Mouse (Mus musculus): ENCODE measurements around the gene Tsr2. TPM values are rescaled to one million over a fixed set of nuclear protein-coding genes. Genes with fewer than 3 reads are reported as not detected.

Gene Tsr2
- total RNA-seq, 2 experiments from 2014 or later = 16.8 to 18.1 TPM

DNA sequence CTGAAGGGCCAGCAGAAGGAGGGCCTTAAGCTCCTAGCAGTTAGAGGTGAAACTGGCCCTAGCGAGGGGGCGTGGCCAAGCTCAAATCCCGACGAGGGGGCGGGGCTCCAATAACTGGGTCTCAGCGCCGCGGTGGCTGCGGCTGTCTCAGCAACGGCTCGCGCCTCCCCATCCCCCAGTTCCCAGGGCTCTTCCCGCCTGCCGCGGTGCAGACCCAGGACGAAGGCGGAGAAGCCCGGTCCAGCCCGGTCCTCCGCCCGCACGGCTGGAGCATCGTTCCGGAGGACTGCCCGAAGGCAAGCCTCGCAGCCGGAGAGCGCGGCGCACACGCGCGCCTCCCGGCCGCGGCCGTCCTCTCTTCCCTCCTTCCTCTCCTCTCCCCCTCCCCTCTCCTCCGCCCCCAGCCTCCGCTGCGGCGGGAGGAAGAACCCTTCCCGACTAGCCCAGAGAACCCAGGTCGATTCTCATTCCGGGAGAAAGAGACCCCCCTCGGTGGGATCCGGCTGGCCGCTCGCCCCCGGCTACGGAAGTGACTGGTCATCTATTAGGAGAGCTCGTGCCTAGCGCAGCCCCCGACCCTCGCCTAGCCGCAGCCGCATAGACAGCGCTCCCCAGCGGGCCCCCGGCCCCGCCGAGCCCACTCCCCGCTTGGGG lies 49.4 kb downstream of the Tsr2 start:
- peak; percentile 74 to 85 for DNase-seq (ENCODE audit: low spot score in 2 of 2)

DNA sequence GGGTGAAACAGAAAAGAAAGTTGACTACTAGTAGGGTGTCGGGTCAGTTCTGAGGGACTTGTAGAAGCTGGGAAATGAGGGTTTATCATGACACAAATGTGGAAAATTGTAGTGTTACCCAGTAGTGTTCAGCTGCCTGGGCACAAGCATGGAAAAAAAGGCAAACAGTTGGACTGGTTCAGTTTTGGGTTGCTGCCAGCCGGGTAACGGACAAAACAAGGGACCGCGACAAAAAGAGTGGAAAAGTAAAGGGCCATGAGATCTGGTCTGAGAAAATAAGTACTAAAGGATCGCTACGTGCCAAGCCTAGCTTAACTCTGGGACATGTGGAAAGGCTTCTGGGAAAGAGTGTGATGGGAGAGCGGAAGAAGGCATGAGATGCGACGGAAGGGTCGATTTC lies 50.0 kb downstream of the Tsr2 start:
- no peak for DNase-seq (ENCODE audit: low spot score in 2 of 2)

DNA sequence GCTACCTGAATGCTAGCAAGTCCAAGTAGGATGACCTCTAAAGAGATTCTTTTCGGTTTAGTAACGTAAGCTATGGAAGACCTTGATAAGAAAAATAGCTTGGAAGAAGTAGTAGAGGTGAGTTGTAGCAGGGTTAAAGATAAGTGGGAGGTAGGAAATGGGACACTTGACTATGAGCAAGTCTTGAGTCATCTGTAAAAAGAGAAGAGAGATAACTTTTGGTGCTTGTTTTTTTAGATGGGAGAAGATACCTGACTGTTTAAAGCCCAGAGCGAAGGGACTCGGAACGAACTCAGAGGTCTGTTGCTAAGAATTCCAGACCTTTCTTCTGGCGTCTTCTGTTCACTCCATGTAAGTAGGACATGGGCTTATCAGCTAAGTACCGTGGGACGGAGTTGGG lies 50.5 kb downstream of the Tsr2 start, which contains the start of gene Fgd1:
TSS of gene Fgd1 (plus strand) at position 301 of the 400 bp plus-strand sequence.
- DNase-seq (ENCODE audit: low spot score in 2 of 2) = no peak

DNA sequence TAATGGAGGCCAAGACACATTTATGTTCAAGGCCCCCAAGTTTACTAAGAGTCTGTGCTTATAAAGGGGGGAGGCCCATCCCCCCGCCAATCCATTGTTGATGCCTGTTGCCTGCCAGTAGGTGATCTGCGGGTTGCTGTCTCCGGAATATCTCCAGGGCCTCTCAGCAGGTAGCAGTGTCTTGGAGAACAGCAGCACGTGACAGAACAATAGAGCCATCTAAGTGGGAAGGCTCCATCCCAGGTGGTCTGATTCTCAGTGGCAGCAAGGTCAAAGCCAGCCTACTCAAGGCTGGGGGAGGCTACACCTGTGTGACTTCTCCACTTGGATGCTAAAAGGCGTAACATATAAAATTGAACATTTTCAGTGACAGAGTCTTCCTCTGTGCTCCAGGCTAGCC lies 55.1 kb downstream of the Tsr2 start:
- no peak for DNase-seq (ENCODE audit: low spot score in 2 of 2)

Other genes with a start within 250 kb of the Tsr2 start
- gene Gnl3l, start 79.2 kb downstream of the Tsr2 start, total RNA-seq (2021) = 10 to 100 TPM; 31.9 to 37.5 TPM
- gene Fgd1, start 50.4 kb downstream of the Tsr2 start, total RNA-seq (2021) = 10 to 100 TPM; 19.2 to 20.4 TPM
- 1 to 10 TPM; 2.8 to 3.6 TPM for gene Wnk3, start 101.5 kb upstream of the Tsr2 start, total RNA-seq (2021)
- 10 to 100 TPM; 23.6 to 24.4 TPM for gene Fam120c, start 247.6 kb upstream of the Tsr2 start, total RNA-seq (2021)